Mouse (Mus musculus) A20 (cell line): ENCODE data around the gene Spns2.

Experiments used
- DNase-seq: peaks from one replicate; pipeline ENCODE4 v3.0.0-alpha.2; 2011; ENCODE audit warnings: low read depth, low spot score

Gene Spns2

DNA sequence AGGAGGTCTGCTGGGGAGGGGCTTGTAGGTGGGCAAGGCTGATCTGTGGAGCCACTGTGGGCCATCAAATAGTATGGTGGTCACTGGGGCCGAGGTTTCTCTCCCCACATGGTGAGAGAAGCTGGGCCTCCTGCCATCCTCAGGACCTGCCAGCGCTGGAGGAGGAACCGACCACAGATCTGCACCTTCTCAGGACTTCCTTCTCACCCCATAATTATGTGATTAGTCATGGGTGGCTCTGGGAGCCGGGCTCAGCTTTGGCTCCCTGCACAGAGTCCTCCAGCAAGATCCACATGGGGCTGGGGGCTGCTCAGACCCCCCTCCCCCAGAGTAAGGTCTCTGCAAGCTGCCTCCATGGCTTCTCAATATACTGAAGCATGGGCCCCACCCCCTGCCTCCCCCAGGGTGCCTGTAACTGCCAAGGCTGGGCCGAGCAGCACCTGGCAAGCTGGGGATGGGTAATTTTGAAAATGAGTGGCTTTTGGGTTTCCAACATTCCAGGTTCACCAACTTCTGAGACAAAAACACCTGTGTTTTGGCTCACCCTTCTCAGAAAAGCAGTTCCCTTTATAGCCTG lies 11.8 kb upstream of the Spns2 start:
- DNase-seq: no peak

DNA sequence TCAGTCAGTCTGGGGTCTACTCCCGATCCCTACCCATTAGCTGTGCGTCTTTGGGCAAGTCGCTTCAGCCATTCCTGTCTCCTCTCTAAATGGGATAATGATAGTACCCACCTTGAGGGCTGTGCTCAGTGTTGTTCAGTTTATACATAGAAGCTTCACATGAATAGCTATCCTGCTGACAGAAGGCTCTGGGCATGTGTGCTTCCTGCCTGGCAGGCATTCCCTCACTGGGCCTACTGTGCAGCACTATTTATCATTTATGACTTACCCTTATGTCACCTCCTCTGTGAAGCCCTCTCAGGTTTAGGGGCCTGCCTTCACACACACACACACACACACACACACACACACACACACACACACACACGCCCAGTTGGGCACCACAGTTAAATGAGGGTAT lies 10.4 kb upstream of the Spns2 start:
- no peak for DNase-seq

DNA sequence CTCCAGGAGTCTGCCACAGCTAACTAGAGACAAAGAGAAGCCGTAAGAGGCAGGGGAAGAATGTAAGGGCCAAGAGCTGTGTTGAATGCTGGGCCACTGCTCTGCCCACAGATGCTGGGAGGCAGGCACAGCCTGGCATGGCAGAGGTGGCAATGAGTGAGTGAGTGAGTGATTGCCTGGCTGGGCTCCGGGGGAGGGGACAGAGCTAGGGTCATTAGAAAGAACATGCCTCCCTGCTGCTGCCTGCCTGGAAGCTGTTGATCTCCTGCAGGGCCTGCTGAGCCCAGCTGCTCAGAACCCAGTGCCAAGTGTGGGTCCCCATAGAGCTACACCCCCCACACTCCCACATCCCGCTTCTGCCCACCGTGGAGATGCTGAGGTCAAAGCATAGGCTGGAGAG lies 7.7 kb upstream of the Spns2 start:
- DNase-seq: no peak

DNA sequence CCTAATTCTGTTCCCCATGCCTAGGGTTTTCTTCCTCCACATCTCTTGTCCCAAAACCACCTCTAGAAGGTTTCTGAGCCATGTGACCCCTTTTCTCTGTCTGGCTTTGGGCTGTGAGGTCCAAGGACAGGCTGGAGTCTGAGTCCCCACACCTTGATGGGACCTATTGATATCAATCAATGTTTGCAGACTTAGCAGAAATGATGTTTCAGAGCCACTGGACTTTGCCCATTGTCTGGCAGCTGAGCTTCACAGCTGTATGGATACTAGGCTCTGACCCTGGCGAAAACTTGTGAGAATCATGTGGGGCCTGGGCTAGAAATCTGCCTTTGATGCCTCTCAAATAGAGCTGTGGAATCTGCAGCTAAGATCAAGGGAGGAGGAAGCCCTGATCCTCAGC lies 7.1 kb upstream of the Spns2 start:
- DNase-seq: no peak

DNA sequence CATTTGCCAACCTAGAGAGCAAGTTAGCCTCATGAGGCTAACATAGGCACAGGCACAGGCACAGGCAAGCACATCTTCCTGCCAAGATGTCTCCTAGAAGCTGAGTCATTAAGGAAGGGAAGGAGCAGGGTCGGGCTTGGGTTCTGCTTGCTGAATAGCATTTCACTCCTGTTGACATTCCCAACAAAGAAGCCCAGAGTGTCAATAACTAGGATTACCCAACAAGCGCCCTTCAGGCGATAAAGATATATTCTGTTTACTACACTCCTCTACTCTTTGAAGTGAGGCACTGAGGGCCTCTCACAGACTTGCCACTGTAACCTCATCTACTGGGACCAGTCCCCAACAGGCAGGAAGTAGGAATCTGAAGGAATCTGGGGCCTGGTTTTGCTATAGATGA lies 6.4 kb upstream of the Spns2 start:
- DNase-seq: no peak

DNA sequence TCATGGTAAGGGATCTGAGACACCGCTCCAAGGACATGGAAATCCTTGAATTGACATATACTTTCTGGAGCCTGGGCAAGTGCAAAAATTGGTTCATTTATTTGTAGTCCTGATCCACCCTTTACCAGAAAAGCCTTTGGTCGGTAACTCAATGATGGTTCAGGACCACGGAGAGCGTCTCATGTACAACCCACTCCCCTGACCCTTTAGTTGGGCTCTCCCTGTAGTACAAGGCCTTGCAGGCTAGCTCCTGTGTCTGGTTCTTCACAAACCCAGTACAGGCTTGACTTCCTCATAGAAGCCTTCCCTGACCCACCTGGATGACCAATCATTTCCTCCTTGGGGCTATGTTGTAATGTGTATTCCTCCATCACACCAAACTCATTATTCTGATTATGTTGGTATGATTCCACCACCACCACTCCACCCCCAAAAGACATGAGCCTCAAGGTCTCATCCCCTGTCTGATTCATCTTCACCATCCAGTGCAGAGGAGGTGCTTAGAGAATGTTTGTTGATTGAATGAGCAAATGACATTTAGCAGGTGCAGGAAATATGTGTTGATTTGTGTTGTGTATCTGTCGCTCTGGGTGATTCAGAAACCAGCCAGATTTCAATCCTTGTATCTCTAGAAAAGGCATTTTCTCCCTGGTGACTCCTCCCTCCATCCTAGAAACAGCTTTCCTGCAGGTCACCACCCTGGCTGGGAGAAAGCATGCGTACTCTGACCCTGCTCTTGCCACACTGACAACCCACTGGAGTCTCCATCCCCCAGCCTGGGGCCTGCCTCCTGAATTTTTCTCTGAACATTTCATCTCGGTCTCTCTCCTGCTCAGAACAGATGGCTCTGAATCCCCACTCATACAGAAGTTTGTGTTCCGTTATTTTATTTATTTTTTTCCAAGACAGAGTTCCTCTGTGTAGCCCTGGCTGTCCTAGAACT lies 4.6 kb upstream of the Spns2 start:
- peak; percentile 18 for DNase-seq

DNA sequence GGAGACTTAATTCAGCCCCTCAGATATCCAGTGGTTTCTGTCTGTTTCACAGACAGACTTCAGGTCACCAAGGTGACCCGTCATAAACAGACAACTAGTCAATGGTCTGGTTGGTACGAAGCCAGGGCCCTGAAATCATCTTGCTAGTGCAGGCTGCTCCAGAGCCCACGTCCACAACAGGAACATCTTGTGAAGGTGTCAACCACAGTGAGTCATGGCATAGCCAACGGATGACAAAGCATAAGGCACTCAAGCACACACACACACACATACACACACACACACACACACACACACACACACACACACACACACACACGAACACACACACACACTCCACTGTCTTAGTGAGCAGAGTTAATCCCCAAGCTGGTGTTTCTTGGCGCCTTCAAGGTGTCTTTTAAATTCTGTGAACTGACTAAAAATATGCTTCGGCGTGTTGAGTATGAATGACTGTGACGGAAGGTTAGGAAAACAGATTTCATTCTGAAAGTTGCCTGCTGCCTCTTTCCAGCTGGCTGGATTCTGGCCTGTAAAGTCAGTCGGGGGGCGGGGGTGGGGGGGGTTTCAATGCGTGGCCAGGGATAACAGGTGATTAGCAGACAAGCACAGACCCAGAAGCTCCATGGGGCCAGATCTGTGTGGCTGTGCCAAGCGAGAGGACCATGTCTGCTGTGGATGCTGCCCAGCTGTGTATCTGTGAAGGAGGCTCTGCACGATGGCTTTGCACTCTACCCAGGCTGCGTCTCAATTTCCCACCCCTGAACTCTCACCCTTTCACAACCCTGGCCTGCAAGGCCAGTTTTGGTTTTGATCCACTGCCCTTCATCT lies 1.6 kb upstream of the Spns2 start:
- no peak for DNase-seq

DNA sequence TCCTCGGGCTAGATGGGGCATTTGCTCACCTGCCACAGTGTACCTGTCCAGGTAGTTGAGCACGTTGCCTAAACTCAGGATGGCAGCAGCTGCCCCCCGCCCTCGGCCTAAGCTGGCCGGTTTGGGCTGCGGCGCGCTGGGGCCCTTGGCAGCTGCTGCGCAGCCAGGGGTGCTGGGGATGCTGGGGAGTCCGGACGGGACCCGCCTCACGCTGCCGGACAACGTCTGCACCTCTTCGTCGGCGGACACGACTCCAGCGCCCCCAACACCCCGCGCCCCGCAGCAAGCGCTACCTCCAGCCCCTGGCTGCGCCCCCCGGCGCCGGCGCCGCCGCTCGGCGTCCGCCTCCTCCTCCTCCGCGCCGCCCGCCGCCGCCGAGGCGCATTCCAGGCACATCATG lies 307 bp downstream of the Spns2 start:
- DNase-seq: no peak

DNA sequence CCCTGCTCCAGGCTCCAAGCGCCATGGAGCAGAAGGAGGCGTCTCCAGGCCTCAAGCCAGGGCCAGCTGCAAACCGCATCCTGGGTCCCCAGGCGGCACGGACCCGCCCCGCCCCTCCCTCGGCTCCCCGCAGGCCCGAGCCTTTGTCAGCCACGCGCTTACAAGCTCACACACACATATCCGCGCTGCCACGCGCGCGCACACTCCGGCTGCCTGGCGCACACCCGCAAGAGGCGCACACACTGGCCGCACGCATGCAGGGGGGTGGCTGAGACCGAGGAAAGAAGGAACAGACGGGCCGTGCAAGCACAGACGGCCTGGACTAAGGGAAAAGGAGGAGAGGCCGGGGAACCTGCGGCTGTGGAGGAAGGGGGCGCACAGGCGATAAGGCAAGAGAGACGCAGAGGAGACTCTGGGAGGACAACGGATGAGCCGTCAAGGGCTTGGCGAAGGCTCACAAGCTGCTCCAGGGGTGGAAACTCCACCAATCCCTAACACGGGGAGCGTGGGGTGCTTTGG lies 892 bp downstream of the Spns2 start:
- no peak for DNase-seq

DNA sequence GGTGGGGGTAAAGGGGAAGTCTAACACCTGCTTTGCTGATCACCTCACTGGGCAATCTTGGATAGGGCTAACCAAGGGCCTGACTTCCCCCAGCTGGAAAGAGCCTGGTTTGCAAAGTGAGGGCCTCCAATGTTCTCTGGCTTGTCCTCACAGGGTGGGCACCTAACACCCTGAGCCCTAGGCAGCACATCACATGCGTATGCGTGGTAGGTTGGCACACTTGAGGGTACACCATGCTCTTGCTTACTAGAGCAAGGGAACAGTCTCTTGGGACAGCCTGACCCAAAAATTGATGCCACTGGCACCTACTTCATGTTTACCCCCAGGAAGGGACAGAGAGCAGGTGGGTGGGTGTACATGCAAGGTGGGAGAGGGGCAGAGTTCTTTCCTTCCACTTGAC lies 2.0 kb downstream of the Spns2 start:
- DNase-seq: no peak

DNA sequence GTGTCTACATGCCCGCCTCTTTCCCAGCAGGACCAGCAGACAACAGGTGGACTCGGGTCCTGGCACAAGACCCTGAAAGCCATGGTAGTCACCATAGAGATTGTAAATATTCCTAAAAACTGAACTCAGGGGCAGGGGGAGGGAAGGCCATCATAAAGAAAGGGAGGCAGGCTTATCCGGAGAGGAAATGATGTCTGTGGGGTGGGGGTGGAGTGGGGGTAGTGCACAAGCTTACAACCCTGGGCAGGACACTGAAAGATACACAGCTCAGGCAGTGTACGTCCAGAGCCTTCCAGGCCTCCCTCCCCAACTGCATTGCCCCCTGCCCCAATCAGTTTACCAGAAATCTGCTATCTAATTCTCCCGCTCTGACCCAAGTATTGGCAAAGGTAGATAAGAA lies 2.5 kb downstream of the Spns2 start:
- no peak for DNase-seq

DNA sequence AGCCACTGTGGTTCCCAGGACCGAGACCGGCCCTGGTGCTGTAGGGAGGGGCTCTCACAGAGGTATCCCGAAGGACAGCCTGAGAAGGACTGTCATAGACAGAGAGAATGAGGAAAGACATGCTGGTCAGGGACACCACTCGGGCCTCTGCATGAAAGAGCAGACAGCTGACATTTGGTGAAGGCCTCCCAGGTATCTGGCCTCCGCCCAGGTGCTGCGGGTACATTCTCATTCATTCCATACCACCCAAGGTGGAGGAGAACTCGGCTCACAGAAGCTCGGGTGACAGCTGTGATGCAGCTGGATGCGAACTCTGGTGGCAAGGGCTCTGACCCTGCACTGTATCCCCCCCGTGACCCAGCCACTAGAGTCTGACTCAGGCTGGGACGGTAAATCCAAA lies 3.7 kb downstream of the Spns2 start:
- no peak for DNase-seq

DNA sequence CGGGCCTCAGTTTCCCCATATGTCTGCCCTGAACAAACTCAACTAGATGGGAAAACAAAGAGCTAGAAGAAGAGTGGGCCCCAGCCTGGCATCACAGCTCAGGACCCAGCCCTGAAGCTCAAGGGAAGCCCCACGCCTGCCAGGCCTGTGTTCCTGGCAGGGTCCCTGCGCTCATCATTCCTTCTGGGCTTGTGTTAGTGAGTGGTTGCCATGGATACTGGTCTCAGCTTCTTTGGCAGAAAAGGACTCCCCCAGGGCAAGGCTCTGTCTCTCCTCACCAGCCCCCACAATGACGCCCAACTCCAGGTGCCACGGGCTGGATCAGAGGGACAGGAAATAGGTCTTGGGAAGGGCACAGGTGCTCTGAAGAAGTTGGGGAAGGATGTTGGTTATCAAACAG lies 4.5 kb downstream of the Spns2 start:
- no peak for DNase-seq

DNA sequence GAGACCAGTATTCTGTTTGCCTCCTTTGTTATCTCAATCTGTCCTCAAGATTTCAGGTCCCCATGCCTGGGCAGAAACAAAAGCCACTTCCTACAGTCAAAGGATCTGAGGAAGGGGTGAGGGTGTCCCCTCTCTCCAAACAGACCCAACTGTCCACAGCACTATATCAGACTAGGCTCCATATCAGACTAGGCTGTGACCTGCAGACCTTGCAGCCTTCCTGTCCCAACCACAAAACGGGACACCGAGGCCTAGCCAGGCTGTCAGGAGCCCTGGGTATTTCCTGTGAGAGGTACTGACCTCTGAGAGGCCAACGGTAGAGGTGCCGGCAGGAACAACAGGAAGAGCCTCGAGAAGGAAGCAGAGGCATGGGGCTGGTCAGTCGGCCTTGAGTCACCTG lies 5.2 kb downstream of the Spns2 start:
- no peak for DNase-seq

DNA sequence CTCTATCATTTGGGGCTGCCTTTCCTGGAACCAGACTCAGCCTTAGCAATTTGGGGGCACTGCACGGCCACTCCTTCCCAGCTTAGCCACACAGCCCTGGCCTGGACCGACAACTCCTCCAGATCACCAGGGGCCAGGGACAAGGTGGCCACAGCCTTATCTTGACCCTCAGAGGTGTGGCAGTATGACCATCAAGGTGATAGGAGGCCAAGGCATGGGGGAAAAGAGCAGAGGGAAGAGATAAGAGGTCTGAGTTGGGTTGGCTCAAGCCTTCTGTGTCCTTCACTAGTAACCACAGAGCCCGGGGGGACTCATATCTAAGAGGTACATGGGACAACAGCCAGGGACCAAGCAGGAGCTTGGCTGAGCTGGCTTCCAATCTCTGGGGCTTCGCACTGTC lies 7.8 kb downstream of the Spns2 start:
- DNase-seq: no peak

DNA sequence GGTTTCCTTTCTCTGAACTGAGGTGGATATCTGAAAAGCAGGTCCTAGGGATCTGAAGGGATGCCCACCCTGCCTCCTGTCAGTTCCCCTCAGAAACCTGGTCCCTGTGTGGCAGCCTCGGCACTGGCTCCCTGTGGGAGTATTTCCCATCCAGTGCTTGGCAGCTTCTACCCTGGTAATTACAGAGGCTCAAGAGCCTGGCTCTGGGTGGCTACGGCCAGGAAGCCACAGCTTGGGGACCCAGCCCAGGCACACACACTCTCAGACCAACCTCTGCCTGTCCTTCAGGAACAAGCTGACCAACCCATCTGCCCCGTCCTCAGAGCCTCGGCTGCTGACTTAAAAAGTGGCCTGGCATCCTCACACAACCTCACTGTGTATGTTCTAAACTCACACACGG lies 8.4 kb downstream of the Spns2 start:
- DNase-seq: no peak

DNA sequence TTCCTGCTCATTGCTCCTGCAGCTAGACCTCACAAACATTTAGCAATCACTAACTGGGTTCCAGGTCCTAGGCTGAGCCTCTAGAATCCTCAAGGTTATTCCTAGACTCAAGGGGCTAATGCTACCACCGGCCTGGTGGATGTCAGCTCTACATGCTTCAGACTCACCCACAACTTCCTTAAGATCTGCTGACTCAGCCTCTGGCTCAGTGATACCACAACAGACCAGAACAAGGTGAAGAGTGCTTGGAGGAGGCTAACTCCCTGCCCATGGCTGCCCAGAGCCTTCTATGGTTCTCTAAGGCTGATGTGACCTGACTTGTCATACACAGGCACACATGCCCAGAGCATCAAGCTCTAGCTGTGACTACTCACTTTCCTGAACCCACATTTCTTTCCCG lies 10.2 kb downstream of the Spns2 start:
- no peak for DNase-seq

DNA sequence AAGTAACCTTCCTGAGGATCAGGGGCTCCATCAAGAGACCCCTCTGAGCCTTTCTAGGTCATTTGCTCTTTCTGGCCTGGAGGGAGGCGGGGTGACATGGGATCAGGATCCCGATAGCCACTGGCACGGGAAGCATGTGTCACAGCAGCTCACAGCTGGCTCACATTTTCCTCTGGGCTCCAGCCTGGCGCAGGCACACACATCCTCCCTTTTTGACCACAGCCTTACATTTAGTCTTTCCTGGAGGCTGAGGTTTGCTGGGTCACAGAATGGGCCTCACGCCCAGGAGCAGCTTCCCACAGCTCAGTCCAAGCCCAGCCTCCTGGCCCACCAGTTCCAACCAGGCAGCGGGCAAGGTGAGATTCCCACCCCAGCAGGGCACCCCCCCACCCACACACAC lies 11.5 kb downstream of the Spns2 start:
- DNase-seq: no peak

DNA sequence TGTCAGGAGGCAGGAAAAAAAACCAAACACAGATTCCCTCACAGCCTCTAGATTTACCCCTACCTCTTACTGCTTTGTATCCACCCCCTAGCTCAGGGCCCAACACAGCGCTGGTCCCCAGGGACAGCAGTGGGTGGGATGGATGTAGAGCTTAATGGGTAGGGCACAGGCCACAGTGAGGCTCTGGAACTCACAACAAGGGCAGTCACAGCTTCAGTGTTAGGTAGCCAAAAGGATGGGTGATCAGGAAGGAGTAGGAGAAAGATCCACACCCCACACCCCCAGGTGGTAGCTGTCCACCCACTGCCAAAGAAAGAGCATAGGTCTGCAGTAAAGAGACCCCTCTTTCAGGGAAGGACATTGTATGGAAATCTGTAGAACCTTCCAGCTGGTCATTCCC lies 12.1 kb downstream of the Spns2 start:
- DNase-seq: no peak

DNA sequence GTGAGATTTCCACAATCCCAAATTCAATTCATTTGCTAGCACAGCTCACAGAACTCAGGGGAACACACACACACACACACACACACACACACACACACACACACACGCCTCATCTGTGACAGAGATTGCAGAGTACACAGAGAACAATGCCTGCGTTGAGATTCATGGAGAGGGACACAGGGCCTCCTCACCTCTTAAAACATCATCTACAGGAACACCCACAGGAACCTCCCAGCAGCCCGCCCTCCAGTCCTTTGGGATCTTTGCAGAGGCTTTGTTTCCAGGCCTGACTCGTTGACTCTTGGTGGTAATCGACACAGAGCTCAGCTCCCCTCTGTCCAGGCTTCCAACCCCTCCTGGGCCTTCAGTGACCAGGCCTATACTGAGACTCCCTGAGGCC lies 12.5 kb downstream of the Spns2 start:
- no peak for DNase-seq

DNA sequence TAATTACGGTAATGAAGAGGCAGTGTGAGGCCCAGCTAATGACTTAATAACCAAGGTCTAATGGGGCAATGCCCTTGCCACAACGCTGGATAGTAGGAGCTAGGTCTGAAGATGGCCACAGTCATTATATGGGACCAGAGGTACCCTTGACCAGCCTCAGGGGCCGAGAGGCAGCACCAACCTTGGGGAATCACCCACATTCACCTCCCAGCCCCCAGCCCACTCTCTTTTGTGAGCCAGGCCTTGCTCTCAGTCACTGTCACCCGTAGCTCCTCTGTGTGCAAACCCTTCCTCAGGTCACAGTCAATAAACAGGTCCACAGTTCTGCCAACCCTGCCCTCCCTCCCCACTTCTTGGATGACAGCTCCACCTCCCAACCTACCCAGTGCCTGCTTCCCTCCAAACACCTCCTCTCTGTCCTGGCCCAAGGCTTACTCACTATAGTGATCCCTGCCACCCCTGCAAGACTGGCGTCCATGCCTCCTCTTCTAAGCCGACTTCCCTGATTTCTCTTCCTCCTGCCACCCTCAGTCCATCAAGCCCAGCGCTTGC lies 13.6 kb downstream of the Spns2 start:
- no peak for DNase-seq

DNA sequence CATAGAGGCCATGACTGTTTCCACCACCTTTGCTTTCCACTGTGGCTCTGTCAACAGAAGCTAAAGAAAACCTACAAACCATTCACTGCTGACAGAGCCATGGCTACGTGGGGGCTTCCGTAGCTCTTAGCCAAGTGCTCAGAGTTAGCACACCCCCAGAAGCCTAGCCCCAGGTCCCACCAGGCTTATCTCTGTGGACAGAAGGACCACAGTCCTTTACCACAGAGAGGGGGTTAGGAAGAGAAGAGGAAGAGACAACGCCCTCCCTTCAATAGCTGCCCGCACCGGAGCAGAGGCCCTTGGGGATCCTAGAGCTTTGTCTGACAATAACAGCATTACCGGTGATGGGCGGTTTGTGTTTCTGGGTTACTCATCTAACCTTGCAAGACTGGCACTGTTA lies 14.3 kb downstream of the Spns2 start:
- no peak for DNase-seq
